Mouse (Mus musculus) urinary bladder, postnatal 10 days (tissue): ENCODE measurements at regions not wholly inside any gene's neighbourhood (a gene's known extent, or its start where the extent isn't known, plus 50 kb on each side); places are given as distances from the start of the nearest gene placed in this dataset.

ENCODE experiments used
- DNase-seq: peaks from one replicate; pipeline ENCODE4 v3.0.0; 2022; ENCODE audit warnings: low spot score

GRCm38 (mm10) chr9:120814286-120814685, 114.7 kb upstream of the Ctnnb1 start:
- DNase-seq = no peak

GRCm38 (mm10) chr9:120818726-120819317, 110.2 kb upstream of the Ctnnb1 start:
- no peak for DNase-seq

GRCm38 (mm10) chr9:120820892-120821291, 108.1 kb upstream of the Ctnnb1 start:
- DNase-seq = no peak

- no peak for DNase-seq
Measured at GRCm38 (mm10) chr9:120823397-120823796, 105.6 kb upstream of the Ctnnb1 start.

- no peak for DNase-seq
Measured at GRCm38 (mm10) chr9:120826266-120826665, 102.8 kb upstream of the Ctnnb1 start.

GRCm38 (mm10) chr9:120830526-120830925, 98.5 kb upstream of the Ctnnb1 start:
- DNase-seq = no peak

- no peak for DNase-seq
Measured at GRCm38 (mm10) chr9:120834166-120834565, 94.8 kb upstream of the Ctnnb1 start.

- no peak for DNase-seq
Measured at GRCm38 (mm10) chr9:120835621-120836020, 93.4 kb upstream of the Ctnnb1 start.

GRCm38 (mm10) chr9:120837431-120838150, 91.4 kb upstream of the Ctnnb1 start:
- DNase-seq = no peak

GRCm38 (mm10) chr9:120843753-120844152, 85.3 kb upstream of the Ctnnb1 start:
- no peak for DNase-seq

GRCm38 (mm10) chr9:120845538-120845937, 83.5 kb upstream of the Ctnnb1 start:
- DNase-seq = no peak

GRCm38 (mm10) chr9:120847649-120848048, 81.4 kb upstream of the Ctnnb1 start:
- DNase-seq = no peak

- DNase-seq = no peak
Measured at GRCm38 (mm10) chr9:120848962-120849361, 80.1 kb upstream of the Ctnnb1 start.

- no peak for DNase-seq
Measured at GRCm38 (mm10) chr9:120850092-120850491, 78.9 kb upstream of the Ctnnb1 start.

- no peak for DNase-seq
Measured at GRCm38 (mm10) chr9:120851914-120852313, 77.1 kb upstream of the Ctnnb1 start.

GRCm38 (mm10) chr9:120852572-120852971, 76.4 kb upstream of the Ctnnb1 start:
- no peak for DNase-seq

GRCm38 (mm10) chr9:120853032-120853597, 75.9 kb upstream of the Ctnnb1 start:
- no peak for DNase-seq

GRCm38 (mm10) chr9:120854351-120854750, 74.7 kb upstream of the Ctnnb1 start:
- DNase-seq = no peak

GRCm38 (mm10) chr9:120855293-120856050, 73.5 kb upstream of the Ctnnb1 start:
- no peak for DNase-seq

- DNase-seq = no peak
Measured at GRCm38 (mm10) chr9:120857849-120858510, 71.0 kb upstream of the Ctnnb1 start.

GRCm38 (mm10) chr9:120860969-120861595, 67.9 kb upstream of the Ctnnb1 start:
- DNase-seq = no peak
